Mouse (Mus musculus) limb, embryonic 13.5 days (tissue): ENCODE results near the gene Iffo1. TPM values are rescaled to one million over a fixed set of nuclear protein-coding genes. Genes with fewer than 3 reads are reported as not detected.

Experiments used
- ATAC-seq: fragments of 200-750 bp; cut with Nextera tagmentation; 2 replicates; pipeline ENCODE4 v1.8.0; 2017; ENCODE audit warnings: low read depth, moderate number of reproducible peaks, moderate TSS enrichment; ENCODE audit not compliant: low FRiP score
- H3K27ac ChIP-seq: fragments of 300-500 bp; sonication (generic); 2 replicates; pipeline ENCODE4 v1.5.1; 2015; ENCODE audit warnings: inconsistent platforms, mild to moderate bottlenecking, moderate library complexity
- H3K27me3 ChIP-seq: fragments of 300-500 bp; sonication (generic); 2 replicates; pipeline ENCODE4 v1.6.1; 2015; ENCODE audit warnings: mild to moderate bottlenecking, inconsistent platforms
- H3K36me3 ChIP-seq: fragments of 300-500 bp; sonication (generic); 2 replicates; pipeline ENCODE4 v1.6.1; 2015; ENCODE audit warnings: inconsistent platforms, mild to moderate bottlenecking, moderate library complexity
- H3K4me1 ChIP-seq: fragments of 300-500 bp; sonication (generic); 2 replicates; pipeline ENCODE4 v1.6.1; 2015; ENCODE audit warnings: inconsistent platforms
- H3K4me2 ChIP-seq: fragments of 300-500 bp; sonication (generic); replicated peaks from 2 replicates; pipeline ENCODE4 v1.6.1; 2015; ENCODE audit warnings: inconsistent platforms, mild to moderate bottlenecking, moderate library complexity
- H3K4me3 ChIP-seq: fragments of 300-500 bp; sonication (generic); 2 replicates; pipeline ENCODE4 v1.5.1; 2015; ENCODE audit warnings: moderate library complexity, mild to moderate bottlenecking, inconsistent platforms
- H3K9ac ChIP-seq: fragments of 300-500 bp; sonication (generic); 2 replicates; pipeline ENCODE4 v1.6.1; 2015; ENCODE audit warnings: mild to moderate bottlenecking, inconsistent platforms
- H3K9me3 ChIP-seq: fragments of 300-500 bp; sonication (generic); 2 replicates; pipeline ENCODE4 v1.6.1; 2016; ENCODE audit warnings: inconsistent platforms
- WGBS: fragments of 180-500 bp; shearing (Covaris S2); methylation state at CpG from one replicate; pipeline ENCODE4 v1.1.7; 2015; 5-methylcytosine and 5-hydroxymethylcytosine counted together
- polyA plus RNA-seq: library from polyadenylated mRNA; unstranded; fragments of >200 nt; fragmentation: Nextera tagmentation; extraction: Ambion mirVana; gene quantifications from 2 replicates; pipeline ENCODE4 v1.2.1, GENCODE M21; 2015

Iffo1 gene
- polyA plus RNA-seq = 31.5 and 33.1 TPM in 2 replicates

DNA sequence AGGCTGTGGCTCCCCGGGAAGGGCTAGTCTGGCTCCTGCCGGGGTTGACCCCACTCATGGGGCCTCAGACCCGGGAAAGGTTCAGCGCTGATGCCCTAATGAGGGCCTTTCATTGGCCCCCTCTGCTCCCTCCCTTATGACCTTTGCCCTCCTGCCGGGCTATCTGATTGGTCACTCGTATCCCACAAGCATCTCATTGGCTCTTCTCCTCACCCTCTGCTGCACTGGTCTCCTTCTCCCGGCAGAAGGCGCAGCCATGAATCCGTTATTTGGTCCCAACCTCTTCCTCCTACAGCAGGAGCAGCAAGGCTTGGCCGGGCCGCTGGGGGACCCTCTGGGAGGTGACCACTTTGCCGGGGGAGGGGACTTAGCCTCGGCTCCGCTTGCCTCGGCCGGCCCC, at the start of gene Iffo1:
Gene Iffo1 (plus strand): TSS at position 241 of the 400 bp plus-strand sequence.
- H3K4me2 ChIP-seq = peak within 1 kb of the TSS; percentile 96
- peak within 1 kb of the TSS; percentile 82 for H3K4me3 ChIP-seq
- peaks cover 46% of the 10 kb centered on the region for H3K36me3 ChIP-seq
- WGBS = under 1% methylated on average over 16 of the region's 16 CpGs
- peak; percentile 90 for ATAC-seq
- H3K27ac ChIP-seq = peak within 1 kb of the TSS; percentile 94
- H3K9me3 ChIP-seq = no peaks in the 10 kb centered on the region
- H3K9ac ChIP-seq = peak within 1 kb of the TSS; percentile 96
- H3K4me1 ChIP-seq = peaks cover 50% of the 10 kb centered on the region
- H3K27me3 ChIP-seq = no peaks in the 10 kb centered on the region

DNA sequence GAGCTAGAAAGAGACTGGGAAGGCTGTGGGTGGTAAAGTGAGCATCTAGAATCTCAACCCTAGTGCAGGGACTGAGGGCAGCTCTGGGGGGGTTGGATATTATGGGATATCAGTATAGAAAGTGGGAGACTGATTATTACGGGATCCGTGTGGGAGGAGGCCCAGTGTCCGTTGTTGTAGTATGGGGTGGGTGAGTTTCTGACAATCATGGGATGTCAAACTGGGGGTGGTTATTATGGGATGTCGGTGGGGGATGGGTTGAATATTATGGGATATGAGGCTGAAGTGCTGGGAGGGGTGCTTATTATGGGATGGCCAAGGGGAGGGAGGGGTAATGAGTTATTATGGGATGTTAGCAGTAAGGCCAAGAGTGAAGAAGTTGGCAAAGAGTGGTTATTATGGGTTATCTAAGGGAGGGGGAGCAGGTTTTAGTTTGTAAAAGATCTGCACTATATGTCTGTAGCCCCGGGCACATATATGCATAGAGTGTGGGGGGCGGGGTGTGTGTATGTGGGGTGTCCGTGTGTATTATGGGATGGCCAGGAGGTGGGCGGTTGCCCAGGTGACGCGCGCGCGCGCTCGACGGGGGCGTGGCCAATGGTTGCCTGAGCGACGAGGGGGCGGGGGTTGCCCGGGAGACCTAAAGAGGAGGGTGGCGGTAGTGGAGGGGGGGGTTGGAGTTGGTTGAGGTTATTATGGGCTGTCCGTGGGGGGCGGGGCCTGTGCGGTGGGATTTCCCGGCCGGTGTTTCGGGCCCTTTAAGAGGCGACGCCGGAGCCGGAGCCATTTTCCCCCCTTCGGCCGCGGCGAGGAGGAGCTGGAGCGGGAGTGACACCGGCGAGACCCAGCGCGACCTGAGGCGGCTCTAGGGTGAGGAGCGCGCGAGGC, 49.4 kb upstream of the Iffo1 start, which contains the start of gene Chd4:
Gene Chd4 (plus strand): TSS at position 591 of the 888 bp plus-strand sequence.
- ATAC-seq = peak; percentile 81
- no peaks in the 10 kb centered on the region for H3K9me3 ChIP-seq
- H3K9ac ChIP-seq = peak within 1 kb of the TSS; percentile 96
- peak within 1 kb of the TSS; percentile 95 for H3K4me2 ChIP-seq
- H3K4me1 ChIP-seq = peaks cover 41% of the 10 kb centered on the region
- no peaks in the 10 kb centered on the region for H3K27me3 ChIP-seq
- peaks cover 28% of the 10 kb centered on the region for H3K36me3 ChIP-seq
- WGBS = 3% methylated on average over 29 of the region's 45 CpGs
- H3K27ac ChIP-seq = peak within 1 kb of the TSS; percentile 96
- peak within 1 kb of the TSS; percentile 91 for H3K4me3 ChIP-seq

DNA sequence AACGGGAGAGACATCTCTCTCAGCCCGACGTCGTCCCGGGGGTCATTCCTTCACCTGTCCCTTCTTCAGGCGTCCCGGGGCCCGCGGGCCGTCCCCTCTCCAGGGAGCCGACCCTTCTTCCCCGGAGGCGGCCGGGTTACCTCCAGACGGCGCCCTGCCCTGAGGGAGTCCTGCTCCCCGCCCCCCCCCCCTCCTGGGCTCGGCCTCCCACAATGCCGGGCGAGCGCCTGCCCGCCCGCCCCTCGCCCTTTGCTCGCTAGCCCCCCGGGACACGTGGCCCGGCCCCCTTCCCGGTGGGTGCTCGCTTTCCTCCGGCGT, 48.8 kb upstream of the Iffo1 start:
- peak overlapping the region; percentile 96 for H3K27ac ChIP-seq
- peaks cover 34% of the 10 kb centered on the region for H3K36me3 ChIP-seq
- H3K9ac ChIP-seq = peak overlapping the region; percentile 96
- no peaks in the 10 kb centered on the region for H3K27me3 ChIP-seq
- 0% methylated on average over 18 of the region's 32 CpGs for WGBS
- no peaks in the 10 kb centered on the region for H3K9me3 ChIP-seq
- peak overlapping the region; percentile 91 for H3K4me3 ChIP-seq
- peak overlapping the region; percentile 95 for H3K4me2 ChIP-seq
- peaks cover 39% of the 10 kb centered on the region for H3K4me1 ChIP-seq
- ATAC-seq = no peak; the same call in 1 of the 2 replicates

DNA sequence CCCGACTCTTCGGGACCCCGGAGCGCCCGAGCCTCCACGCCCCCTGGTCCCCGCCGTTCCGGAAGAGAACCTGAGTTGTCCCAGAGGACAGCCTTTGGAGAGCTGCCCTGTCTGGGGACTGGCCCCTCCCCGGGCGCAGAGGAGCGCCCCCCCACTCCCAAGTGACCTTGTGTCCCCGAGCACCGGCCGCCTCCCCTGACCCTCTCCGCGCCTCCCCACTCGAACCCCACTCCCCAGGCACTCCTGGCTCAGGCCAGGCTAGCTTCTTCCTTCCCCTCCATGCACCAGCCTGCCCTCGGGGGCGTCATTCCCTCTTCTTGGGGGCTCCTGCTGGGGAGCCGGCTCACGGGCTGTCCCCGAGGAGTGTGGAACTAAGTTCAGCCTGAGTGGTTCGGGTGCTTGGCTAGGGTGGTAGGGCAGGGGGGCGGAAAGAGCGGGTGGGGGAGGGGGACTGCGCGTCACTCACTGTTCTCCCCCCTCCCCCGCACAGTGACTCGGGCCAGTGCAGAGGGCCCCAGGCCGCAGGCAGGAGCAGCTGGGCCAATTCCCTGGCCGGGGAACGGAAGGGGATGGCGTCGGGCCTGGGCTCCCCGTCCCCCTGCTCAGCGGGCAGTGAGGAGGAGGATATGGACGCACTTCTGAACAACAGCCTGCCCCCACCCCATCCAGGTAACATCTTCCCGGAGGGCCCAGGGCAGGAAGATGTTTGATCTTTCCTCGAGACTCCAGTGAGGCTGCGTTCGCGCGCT, 48.3 kb upstream of the Iffo1 start:
- no peaks in the 10 kb centered on the region for H3K27me3 ChIP-seq
- peaks cover 39% of the 10 kb centered on the region for H3K36me3 ChIP-seq
- peak overlapping the region; percentile 96 for H3K27ac ChIP-seq
- peak; percentile 55 for ATAC-seq
- no peaks in the 10 kb centered on the region for H3K9me3 ChIP-seq
- peaks cover 39% of the 10 kb centered on the region for H3K4me1 ChIP-seq
- under 1% methylated on average over 37 of the region's 44 CpGs for WGBS
- H3K4me3 ChIP-seq = peak overlapping the region; percentile 91
- peak overlapping the region; percentile 96 for H3K9ac ChIP-seq
- peak overlapping the region; percentile 95 for H3K4me2 ChIP-seq

DNA sequence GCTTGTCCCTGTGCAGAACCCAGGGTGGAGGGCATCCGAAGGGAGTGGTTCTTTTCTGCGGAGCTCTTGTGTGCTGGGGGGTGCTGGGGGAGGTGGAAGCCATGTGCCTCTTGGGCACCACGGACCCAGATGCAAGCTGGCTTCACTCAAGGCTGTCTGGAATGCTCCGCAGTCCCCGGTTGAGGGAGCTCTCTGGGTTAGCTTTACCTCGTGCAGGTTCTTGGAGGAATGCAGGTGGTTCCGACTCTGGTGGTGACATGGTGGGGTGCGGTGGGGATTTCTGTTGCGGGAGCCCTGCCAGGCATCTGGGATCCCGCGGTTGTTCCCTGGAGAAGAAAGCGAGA, 47.7 kb upstream of the Iffo1 start:
- H3K4me1 ChIP-seq = peaks cover 39% of the 10 kb centered on the region
- H3K27ac ChIP-seq = peak overlapping the region; percentile 96; the same call in 1 of the 2 replicates
- H3K9me3 ChIP-seq = no peaks in the 10 kb centered on the region
- peaks cover 45% of the 10 kb centered on the region for H3K36me3 ChIP-seq
- H3K27me3 ChIP-seq = no peaks in the 10 kb centered on the region
- peak overlapping the region; percentile 95 for H3K4me2 ChIP-seq
- 1% methylated on average over 12 of the region's 12 CpGs for WGBS
- ATAC-seq = no peak
- peak overlapping the region; percentile 96 for H3K9ac ChIP-seq
- H3K4me3 ChIP-seq = peak overlapping the region; percentile 91

DNA sequence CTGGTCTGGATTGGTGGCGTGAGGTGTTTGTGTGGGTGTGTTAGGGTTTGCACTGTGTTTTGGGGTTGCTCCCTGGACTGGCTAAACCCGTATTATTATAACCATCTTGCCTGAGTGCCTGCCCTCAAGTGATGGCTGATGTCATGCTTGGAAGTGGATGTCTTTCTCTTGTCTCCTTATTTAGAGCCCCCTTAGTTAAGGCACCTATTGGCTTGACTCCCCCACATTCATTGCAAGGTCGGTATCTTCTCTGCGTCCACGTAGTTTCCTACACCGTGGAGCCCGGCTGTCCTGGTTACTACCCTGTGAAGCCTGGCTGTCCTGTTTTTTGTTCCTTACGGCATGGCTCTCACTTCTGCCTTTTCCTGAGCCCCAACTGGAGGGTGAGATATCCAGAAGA, 47.1 kb upstream of the Iffo1 start:
- H3K4me1 ChIP-seq = peaks cover 39% of the 10 kb centered on the region
- peak overlapping the region; percentile 95 for H3K4me2 ChIP-seq
- 52% methylated on average over 8 of the region's 8 CpGs for WGBS
- peak overlapping the region; percentile 96 for H3K9ac ChIP-seq
- H3K36me3 ChIP-seq = peaks cover 51% of the 10 kb centered on the region
- H3K4me3 ChIP-seq = peak overlapping the region; percentile 91
- ATAC-seq = no peak
- no peaks in the 10 kb centered on the region for H3K9me3 ChIP-seq
- H3K27me3 ChIP-seq = no peaks in the 10 kb centered on the region
- H3K27ac ChIP-seq = peak overlapping the region; percentile 96; the same call in 1 of the 2 replicates

DNA sequence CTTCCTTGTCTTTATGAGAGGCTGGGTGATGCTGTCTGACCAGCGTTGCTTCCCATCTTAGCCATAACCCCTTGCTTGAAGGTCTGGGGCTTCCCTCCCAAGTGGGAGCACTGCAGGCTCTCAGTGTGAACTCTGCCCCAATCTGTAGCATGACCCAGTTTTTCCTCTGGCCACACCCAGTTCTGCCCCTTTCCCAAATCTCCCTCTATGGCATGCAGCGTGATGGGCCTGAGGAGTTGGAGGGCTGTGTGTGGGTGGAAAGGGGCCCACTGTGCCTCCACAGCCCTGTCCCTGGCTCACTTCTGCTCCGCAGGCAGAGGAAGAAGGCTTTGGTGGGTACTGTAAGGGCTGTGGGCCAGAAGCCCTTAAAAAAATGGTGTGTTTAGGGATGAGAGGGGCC, 46.5 kb upstream of the Iffo1 start:
- Histone ChIP-seq H3K27ac (no peak overlapping the region; the same call in 1 of the 2 replicates), H3K27me3 (no peaks in the 10 kb centered on the region), H3K4me2 (peak overlapping the region; percentile 95), H3K4me1 (peaks cover 39% of the 10 kb centered on the region), H3K4me3 (peak overlapping the region; percentile 91), H3K36me3 (peaks cover 55% of the 10 kb centered on the region), H3K9ac (peak overlapping the region; percentile 96), H3K9me3 (no peaks in the 10 kb centered on the region)
- ATAC-seq = no peak
- whole genome bisulfite sequencing = 52% methylated on average over 3 of the region's 3 CpGs

DNA sequence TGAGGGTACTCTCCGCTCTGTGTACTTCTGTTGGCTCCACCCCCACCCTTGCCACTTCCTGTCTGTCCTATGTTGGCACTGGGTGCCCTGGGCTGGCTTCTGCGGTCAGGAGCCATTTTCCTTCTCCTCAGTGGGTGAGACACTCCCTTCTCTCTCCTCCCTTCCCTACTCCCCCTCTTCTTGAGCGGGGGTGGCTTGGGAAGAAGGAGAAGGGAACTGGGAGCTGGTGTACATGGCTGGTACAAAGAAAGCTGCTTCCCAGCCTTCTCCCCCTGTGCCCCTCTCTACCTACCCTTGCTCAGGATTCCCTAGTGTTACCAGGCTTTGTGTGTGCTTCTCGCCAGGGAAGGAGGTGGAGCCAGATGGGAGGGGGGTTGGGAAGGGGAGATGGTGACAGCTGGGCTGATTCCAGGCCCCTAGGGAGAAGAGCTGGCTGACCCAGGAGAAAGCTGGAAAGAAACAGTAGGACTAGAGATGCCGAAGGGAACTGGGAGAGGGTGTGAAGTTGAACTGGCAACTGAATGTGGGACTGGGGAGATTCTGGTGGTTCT, 45.5 kb upstream of the Iffo1 start:
- peak overlapping the region; percentile 44; the same call in 1 of the 2 replicates for H3K27ac ChIP-seq
- 47% methylated on average over 5 of the region's 5 CpGs for WGBS
- H3K36me3 ChIP-seq = peaks cover 65% of the 10 kb centered on the region
- ATAC-seq = no peak
- peak overlapping the region; percentile 95 for H3K4me2 ChIP-seq
- H3K4me1 ChIP-seq = peaks cover 39% of the 10 kb centered on the region
- peak overlapping the region; percentile 96 for H3K9ac ChIP-seq
- H3K27me3 ChIP-seq = no peaks in the 10 kb centered on the region
- H3K9me3 ChIP-seq = no peaks in the 10 kb centered on the region
- H3K4me3 ChIP-seq = peak overlapping the region; percentile 91

DNA sequence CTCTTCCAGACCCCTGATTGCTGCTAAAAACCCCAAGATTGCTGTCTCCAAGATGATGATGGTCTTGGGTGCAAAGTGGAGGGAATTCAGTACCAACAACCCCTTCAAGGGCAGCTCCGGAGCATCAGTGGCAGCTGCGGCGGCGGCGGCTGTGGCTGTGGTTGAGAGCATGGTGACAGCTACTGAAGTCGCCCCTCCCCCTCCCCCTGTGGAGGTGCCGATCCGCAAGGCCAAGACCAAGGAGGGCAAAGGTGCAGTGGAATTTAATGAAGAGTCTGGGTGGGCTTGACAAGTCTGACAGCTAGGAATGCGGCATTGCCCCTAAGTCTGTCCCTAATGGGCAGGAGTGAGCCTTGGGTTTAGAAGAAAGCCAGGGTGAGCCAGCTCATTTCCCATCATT, 43.6 kb upstream of the Iffo1 start:
- H3K9ac ChIP-seq = no peak overlapping the region
- no peaks in the 10 kb centered on the region for H3K27me3 ChIP-seq
- H3K9me3 ChIP-seq = no peaks in the 10 kb centered on the region
- peaks cover 84% of the 10 kb centered on the region for H3K36me3 ChIP-seq
- ATAC-seq = no peak
- no peak overlapping the region for H3K27ac ChIP-seq
- peaks cover 36% of the 10 kb centered on the region for H3K4me1 ChIP-seq
- H3K4me2 ChIP-seq = no peak overlapping the region
- WGBS = 69% methylated on average over 9 of the region's 9 CpGs
- H3K4me3 ChIP-seq = no peak overlapping the region

DNA sequence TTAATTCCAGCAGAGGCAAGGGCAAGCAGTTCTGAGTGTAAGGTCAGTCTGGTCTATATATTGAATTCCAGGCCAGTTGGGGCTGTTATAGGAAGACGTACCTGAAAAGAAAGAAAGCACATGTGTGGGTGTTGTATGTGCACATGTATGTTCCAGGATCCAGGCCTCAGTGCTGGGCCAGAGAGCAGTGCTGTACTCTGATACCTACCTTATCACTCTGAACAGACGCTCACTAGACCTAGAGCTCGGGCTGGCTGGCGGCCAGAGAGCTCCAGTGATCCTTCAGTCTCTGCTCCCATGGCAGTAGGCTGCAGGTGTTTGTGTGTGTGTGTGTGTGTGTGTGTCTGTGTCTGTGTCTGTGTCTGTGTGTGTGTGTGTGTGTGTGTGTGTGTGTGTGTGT, 40.8 kb upstream of the Iffo1 start:
- 90% methylated on average over 4 of the region's 4 CpGs for WGBS
- no peak overlapping the region for H3K4me3 ChIP-seq
- H3K27me3 ChIP-seq = no peaks in the 10 kb centered on the region
- H3K9me3 ChIP-seq = no peaks in the 10 kb centered on the region
- ATAC-seq = no peak
- peaks cover 14% of the 10 kb centered on the region for H3K4me1 ChIP-seq
- H3K36me3 ChIP-seq = peaks cover 98% of the 10 kb centered on the region
- no peak overlapping the region for H3K9ac ChIP-seq
- H3K27ac ChIP-seq = no peak overlapping the region
- H3K4me2 ChIP-seq = no peak overlapping the region

DNA sequence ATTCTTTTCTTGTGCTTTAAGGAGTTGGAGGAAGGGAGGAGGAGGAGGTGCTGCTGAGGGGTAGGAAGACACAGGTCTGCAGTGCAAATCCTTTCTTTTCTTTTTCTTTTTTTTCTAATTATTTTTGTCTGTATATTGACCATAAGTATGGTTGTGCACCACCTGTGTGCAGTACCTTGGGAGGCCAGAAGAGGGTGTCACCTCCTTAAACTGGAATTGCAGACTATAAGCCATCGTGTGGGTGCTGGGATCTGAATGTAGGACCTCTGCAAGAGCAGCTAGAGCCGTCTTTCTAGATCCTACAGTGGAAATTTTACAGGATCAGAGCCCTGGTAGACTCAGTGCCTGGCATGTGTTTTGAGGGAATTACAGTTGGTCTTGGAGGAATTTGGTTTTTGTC, 37.3 kb upstream of the Iffo1 start:
- Histone ChIP-seq H3K27ac (no peak overlapping the region), H3K4me2 (no peak overlapping the region), H3K36me3 (peaks cover 98% of the 10 kb centered on the region), H3K4me1 (no peaks in the 10 kb centered on the region), H3K9me3 (no peaks in the 10 kb centered on the region), H3K4me3 (no peak overlapping the region), H3K9ac (no peak overlapping the region), H3K27me3 (no peaks in the 10 kb centered on the region)
- WGBS = 96% methylated on average over 2 of the region's 2 CpGs
- no peak for ATAC-seq

DNA sequence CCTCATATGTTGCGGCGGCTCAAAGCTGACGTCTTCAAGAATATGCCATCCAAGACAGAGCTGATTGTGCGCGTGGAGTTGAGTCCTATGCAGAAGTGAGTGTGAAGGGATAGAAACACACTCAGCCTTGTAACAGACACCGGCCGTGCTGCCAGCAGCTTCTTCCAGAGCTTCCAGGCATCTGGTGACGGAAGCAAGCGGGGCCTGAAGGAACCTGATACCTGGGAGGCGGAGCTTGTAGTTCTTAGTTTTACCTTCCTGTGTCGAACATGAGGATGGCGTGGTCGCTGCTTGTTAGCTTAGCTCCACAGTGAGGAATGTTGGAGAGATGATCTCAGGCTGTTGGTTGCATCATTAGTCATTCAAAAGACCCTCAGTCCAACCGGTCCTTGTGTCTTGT, 35.7 kb upstream of the Iffo1 start:
- Histone ChIP-seq H3K4me3 (no peak overlapping the region), H3K9ac (no peak overlapping the region), H3K4me2 (no peak overlapping the region), H3K9me3 (no peaks in the 10 kb centered on the region), H3K27me3 (no peaks in the 10 kb centered on the region), H3K36me3 (peaks cover 100% of the 10 kb centered on the region), H3K27ac (no peak overlapping the region), H3K4me1 (no peaks in the 10 kb centered on the region)
- 73% methylated on average over 14 of the region's 14 CpGs for WGBS
- ATAC-seq = no peak
